Mouse (Mus musculus): ENCODE measurements around the gene Phf2.
"Not testable (repeated sequence)": the region's sequence is repeated elsewhere in the genome, so short reads cannot be mapped to it uniquely, and the experiment has no call there.

Phf2 gene

GRCm38 (mm10) chr13:48857246-48857932, 13.5 kb downstream of the Phf2 start:
- DNase-seq, result no peak

DNA sequence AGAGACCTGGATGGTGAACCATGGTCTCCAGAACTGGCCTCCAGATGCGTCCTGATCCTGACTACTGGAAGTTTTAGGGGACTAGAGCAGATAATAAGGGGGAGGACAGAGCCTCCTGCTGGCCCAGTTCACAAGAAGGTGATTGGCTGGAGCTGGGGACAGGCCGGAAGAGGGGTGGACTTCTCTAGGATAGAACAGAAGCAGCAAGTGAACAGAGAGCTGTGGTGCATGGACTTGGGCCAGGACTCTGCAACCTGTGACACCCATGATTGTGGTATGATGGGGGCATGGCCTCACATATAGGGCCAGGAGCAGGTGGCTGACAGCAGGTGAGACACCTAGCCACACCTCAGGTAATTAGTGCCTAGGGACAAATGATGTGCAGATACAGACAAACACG, 17.0 kb downstream of the Phf2 start:
- no peak for DNase-seq

GRCm38 (mm10) chr13:48853475-48853874, 17.4 kb downstream of the Phf2 start:
- DNase-seq, result no peak

GRCm38 (mm10) chr13:48852859-48853258, 18.1 kb downstream of the Phf2 start:
- DNase-seq, result peak in 1 of 2 experiments; percentile 41

GRCm38 (mm10) chr13:48851719-48852118, 19.2 kb downstream of the Phf2 start:
- DNase-seq, result no peak

DNA sequence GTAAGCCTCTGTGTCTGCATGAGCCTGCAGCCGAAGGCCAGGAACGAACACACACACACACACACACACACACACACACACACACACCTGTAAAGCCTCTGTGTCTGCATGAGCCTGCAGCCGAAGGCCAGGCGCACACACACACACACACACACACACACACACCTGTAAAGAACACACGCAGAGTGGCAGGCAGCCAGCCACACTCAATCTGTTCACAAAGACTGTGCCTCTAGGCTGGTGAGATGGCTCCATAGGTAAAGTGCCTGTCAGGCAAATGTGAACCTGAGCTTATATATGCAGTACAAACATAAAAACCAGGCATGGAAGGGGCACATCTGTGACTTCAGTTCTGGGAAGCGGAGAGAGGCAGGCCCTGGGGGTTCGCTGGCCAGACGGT, 20.1 kb downstream of the Phf2 start:
- peak; percentile 73 to 82 for DNase-seq

DNA sequence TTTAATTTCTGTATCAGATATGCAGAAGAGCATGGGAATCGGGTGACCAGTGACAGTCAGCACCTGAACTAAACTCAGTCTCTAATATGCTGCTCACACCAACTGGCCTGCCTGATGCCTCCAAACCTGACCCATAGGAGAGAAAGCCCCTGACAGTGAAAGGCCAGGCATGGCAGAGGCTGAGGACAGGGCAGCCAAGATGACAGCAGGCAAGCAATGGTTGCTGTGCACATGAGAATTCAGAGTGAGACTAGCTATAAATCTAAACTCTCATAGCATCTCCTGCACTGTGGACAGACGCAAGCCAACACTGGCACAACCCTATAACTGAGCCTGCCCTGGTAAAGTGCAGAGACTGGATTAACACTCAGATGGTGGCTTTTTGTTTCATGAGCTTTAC, 20.6 kb downstream of the Phf2 start:
- DNase-seq, result peak; percentile 58 to 60

GRCm38 (mm10) chr13:48849155-48849554, 21.8 kb downstream of the Phf2 start:
- DNase-seq, result peak; percentile 59 to 72

DNA sequence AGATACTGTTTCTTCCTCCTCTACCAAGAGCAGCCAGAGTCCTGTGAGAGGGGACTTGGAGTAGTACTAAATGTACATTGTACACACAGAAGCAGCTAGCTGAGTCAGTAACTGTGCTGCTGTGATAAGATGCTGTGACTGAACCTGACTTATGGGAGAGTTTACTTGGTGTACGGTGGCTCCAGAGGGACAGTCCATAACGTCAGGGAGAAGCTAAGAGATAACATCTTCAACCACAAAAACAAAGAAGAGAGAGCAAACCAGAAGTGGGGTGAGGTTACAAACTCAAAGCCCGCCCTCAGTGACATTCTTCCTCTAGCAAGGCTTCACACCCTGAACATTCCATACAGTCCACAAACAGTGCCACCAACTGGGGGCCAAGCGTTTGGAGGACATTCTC, 25.6 kb downstream of the Phf2 start:
- DNase-seq, result no peak

DNA sequence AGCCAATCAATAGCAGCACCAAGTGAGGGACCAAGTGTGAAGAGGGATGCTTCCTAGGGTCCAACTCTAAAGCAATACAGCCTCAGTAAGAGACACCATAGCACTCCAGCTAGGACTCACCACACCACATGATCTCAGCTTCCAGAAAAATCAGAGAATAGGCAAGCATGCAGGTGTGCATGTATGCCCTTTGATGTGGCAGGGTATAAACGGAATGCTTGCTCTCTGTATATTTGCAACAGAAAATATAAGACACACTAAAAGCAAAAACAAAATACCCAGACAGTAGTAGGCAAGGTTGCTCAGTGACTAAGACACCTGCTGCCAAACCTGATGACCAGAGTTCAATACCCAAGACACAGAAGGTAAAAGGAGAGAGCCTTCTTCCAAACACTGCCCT, 27.4 kb downstream of the Phf2 start:
- DNase-seq, result no peak

GRCm38 (mm10) chr13:48841905-48842592, 28.9 kb downstream of the Phf2 start:
- no peak for DNase-seq

DNA sequence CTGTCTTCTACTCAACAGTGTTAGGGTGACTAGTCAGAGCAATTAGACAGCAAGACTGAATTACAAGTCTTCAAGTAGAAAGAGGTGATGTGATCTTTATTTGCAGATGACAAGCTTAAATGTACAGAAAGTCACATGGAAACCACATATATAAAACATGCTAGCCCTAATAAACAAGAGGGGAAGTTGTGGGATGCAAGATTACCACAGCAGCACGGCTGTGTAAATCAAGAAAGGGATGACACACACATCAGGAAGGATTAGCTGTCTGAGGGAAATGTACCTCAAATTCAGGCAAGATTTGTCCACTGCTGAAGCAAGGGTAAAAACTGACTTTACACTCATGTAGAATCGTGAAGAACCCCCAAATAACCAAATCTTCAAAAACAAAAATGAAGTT, 32.6 kb downstream of the Phf2 start:
- no peak for DNase-seq

DNA sequence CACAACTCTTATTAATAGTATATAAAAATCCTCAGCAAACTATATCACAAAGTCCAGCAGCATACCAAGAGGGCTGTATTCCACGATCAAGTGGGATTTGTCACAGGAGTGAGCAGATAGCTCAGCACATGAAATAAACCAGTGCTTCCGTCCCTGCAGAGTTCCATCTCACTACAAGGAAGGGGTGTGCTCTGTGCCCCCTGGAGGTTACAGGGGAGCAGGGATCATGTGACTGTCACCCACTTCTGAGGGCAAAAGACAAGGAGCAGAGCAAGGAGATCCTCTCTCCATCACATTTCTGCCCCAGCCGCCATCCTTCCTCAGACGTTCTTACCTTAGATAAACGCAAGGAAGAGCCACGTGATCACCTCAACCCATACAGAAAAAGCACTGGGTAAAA, 33.4 kb downstream of the Phf2 start:
- DNase-seq, result no peak

GRCm38 (mm10) chr13:48830528-48831250, 40.2 kb downstream of the Phf2 start:
- DNase-seq, result peak in 1 of 2 experiments; percentile 51

DNA sequence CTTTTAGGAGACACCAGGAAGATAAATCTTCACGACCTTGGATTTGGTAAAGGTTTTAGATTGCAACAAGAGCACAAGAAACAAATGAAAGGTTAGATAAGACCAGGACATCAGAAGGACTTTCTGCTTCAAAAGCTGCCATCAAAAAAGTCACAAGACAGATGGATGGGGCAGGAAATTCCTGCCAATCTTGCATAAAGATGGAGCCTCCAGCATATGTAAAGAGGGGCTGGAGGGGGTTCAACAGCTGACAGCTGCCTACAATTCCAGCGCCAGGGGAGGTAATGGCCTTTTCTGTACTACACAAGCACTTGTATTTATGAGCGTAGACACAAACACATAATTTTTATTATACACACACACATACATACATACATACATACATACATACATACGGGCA, 41.1 kb downstream of the Phf2 start:
- DNase-seq, result no peak

- no peak for DNase-seq
Measured at GRCm38 (mm10) chr13:48822871-48823270, 48.0 kb downstream of the Phf2 start.

DNA sequence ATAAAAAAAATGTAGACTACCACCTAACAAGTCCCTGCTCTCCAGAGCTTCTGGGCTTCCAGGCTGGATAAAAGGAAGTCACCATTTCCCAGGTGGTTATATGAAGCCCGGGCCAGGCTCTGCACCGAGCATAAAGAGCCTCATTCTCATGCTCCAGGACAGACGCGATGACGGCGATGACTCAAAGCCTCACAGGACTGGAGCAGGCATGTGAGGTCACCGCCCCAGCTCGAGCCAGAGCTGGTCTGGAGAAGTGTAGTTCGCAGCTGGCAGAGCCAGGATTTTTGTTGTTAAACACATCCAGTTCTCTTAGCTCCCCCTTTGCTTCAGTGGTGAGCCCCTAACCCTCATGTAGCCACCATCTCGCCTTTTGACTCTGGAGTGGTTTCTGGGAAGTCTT, 48.6 kb downstream of the Phf2 start:
- no peak for DNase-seq

- no peak for DNase-seq
Measured at GRCm38 (mm10) chr13:48819131-48819530, 51.8 kb downstream of the Phf2 start.

GRCm38 (mm10) chr13:48814406-48814805, 56.5 kb downstream of the Phf2 start:
- peak; percentile 42 to 55 for DNase-seq

DNA sequence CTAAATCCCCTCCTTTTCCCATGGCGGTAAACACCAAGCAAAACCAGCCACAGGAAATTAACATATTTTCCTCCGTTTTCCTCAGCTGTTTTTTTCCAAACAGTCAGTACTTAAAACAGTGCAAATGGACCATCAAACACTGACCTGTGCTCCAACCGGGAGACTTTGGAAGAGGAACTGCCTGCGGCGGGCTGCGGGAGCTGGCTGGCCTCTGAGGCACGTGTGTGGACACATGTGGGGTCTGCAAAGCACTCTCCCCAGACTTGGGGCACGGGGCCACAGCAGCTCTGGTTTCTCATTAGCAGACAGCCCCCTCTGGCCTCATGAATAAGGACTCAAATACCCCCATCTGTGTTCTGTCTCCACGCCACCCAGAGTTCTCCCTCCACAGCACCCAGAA, 59.9 kb downstream of the Phf2 start:
- DNase-seq, result no peak

DNA sequence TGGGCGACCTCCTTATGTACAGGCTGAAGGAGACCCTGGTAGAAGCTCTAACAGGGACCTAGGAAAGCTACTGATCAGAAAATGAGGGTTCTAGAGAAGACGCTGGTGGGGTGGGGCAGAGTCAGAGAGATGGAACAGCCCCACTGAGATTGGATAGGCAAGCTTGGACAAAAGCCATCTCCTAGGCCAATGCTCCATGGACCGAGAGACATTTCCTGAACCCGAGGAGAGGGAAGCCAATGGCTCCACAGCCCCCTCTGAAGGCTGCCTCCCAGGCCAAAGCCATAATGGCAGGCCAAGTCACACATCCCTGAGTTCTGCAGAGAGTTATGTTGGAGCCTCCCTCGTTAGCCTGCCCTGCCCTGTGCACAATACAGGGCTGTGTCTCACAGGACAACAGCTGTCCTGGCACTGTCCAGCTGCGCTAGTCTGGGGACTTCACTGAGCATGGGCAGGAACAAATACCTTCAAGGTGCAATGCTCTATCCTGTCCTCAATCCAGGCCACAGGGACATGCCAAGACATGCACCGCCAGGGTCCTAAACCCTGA, 60.6 kb downstream of the Phf2 start:
- DNase-seq, result no peak

DNA sequence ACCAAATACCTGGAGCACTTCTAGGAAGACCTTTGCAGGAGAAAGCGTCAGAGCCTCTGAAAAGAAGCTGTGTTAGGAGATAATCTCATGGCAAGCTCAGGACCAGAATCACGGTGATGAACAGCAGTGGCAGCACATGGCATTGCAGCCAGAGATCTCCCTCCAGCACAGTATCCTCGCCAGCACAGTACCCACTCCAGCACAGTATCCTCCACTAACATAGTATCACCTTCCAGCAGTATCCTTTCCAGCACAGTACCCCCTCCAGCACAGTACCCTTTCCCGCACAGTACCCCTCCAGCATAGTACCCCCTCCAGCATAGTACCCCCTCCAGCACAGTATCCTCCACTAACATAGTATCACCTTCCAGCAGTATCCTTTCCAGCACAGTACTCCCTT, 61.3 kb downstream of the Phf2 start:
- DNase-seq, result not testable (repeated sequence)

GRCm38 (mm10) chr13:48807481-48808031, 63.4 kb downstream of the Phf2 start:
- peak; percentile 74 to 82 for DNase-seq
